Mouse (Mus musculus): Measurements from ENCODE around the gene Gm37240.
A peak's percentile ranks its signal among the peaks of the same experiment; 100 is the strongest.

Gene Gm37240

DNA sequence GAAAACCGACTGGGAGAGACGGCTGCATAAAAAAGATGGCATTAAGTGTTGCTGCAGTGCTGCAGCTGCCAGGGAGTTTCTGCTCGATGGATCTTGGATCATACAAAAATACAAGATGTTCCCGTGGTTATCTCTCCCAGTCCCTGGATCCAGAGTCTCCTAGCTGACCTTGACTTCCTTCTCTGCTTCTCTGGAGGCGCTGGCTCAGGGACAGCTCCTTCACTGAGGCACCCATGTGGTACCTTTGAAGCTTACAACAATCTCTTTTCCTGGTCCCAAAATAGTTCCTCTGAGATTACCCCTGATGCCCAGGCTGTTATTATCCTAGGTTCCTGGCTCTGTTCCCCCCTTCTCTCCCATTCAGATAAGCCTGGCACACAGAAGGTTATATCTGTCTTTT is 672.4 kb downstream of the Gm37240 start:
- DNase-seq: no peak

DNA sequence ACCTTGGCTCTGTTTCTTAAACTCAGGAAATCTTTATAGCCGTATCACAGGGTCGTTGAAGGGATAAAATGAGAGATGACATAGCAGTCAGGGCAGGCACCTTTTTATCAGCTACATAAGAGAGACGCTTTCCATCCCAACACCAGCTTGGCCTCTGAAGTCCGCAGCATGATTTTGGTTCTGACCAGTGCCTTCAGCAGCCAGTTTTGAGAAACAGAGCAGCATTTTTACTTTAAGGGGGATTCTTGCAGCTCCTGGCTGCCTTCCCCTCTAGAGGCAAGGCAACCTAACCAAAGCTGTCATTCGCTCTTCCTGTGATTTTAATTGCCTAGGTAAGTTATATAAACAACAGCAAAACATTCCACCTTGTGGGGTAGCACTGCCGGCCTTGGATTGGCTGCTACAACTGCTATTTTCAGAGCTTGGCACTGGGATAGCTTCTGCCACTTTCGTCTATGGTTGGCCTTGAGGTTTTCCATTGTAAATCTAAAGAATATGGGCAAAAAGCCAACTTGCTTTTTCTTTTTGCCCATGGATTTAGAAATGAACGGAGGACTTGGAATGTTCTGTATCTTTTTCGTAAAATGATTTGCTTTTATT is 674.5 kb downstream of the Gm37240 start:
- DNase-seq: no peak

DNA sequence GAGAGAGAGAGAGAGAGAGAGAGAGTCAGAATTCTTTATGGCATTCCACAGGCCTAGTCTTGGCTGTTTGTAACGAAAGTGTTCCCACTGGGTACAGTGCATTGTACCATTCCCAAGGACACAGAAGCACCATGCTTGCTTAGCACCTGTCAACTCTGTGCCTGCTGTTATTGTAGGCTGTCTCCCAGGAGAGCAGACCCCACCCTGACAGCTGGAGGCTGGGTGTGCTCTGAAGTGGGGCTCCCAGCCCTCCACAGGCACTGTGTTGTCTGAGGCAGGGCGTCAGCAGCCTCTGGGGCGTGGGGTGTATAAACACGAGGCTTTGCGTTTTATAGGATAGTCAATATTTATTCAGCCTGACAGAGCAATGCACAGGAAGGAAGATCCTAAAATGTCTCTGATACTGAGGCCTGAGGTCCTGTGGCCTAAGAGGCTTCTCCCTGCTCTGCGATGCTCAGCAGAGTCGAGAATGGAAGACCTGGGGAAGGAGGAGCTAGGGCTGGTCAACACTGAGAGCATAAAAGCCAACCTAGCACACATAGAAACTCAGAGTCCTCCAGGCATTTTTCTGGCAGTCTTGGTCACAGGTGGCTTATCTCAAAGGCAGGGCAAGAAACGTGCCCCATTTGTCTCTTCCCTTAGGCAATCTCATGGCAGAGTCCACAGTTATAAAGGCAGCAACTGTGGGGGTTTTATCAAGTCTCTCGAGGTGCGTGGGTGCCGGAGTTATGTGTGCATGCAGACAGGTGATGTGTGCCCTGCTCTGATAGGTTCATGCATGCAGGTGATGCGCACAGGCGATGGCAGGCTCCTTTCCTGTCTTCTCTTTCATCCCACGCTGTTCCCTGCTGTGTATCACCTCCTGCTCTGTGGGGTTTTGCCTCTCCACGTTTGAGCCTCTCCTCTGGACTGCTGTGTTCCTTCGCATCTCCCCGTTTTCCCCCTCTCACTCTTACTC is 677.2 kb downstream of the Gm37240 start:
- DNase-seq: no peak

DNA sequence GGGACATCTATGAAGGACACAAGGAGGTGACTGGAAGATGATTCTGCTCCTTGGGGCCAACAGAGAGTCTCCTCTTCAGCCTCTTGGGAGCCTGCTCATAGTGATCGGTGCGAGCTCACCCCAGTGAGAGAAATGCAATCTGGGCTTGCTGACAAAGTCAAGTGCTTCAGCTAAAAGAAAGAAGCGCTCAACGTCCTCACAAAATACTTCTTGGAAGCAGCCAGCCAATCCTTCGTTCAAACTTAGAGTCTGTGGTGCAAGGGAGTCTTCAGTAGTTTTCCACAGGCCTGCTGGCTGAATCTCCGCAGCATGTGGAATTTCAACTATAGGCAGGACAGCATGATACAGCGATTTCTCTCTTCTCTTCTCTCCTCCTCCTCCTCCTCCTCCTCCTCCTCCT is 680.8 kb downstream of the Gm37240 start:
- DNase-seq: no peak

- DNase-seq: no peak
Observed at GRCm38 (mm10) chr3:85205911-85206310, 681.4 kb downstream of the Gm37240 start.

GRCm38 (mm10) chr3:85203659-85204058 is 683.7 kb downstream of the Gm37240 start:
- DNase-seq: no peak

DNA sequence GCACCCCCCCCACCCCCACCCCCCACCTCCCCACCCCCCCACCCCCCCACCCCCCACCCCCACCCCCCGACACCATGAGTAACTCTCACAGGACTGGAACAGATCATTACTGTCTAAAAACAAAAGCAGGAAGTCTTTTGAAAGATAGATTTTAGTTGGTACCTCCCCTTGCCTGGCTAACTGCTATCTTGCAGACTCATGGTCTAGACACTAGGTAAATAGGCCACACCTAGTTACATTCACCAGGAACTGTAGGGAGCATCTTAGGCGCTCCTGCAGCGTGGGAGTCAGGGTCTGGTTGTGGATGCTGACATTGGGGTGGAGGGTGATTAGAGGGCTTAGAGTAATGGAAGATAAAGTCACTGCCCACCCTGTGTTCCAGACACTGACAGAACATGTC is 684.6 kb downstream of the Gm37240 start:
- DNase-seq: no peak

GRCm38 (mm10) chr3:85201785-85202184 is 685.5 kb downstream of the Gm37240 start:
- DNase-seq: no peak

DNA sequence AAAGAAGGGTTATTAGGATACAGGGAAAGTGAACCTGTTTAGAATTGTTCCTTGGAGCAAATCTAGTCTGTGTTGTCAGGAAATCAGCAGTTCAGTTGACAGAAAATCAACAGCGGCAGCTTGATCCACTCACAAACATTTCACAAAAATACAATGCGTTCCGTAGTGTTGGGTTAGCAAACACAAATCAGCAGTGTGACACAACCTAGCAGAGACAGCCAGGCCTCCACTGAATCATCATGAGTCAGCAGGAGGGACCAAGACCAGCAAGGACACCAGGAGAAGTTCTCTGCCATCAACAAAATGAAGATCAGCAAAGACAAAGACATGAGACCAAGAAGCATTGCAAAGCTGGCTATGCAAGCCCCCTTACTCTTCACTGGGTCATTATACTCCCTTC is 688.8 kb downstream of the Gm37240 start:
- DNase-seq: no peak

DNA sequence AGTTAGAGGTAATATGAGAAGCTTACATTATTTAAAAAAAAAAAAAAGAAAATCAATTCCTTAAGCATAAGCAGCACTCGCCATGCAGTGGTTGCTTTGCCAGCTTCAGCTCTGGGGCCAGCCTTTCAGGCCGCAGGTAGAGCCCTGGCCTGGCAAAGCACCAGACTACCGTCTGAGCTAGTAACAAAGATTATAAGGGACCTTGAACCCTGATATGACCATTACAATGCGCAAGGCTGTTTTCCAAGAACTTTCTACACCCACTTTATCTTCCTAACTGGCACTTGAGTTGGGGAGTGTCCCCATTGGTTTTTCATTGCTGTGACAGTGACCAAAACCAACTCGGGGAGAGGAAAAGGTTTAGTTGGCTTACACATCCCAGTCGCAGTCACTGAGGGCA is 690.2 kb downstream of the Gm37240 start:
- no peak for DNase-seq

- DNase-seq: no peak
Observed at GRCm38 (mm10) chr3:85196591-85196990, 690.7 kb downstream of the Gm37240 start.

DNA sequence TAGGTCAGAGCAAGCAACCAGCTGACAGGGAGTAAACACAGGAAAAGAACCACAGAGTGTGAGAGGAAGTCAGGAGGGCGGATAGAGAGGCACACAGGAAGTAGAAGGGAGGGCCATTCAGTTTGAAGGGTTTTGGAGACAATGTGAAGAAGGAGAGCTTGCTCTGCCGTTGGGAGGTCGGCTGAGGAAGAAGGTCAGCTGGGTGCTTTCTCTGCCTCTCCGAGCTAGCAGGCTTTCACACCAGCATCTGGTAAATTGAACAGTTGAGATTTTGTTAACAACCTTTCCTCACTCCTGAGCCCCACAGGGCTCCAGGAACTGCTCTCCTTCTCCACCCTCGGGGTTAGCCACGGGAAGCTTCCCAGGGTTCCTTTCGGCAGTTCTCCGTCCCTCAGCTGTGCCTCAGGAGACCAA is 692.2 kb downstream of the Gm37240 start:
- peak; percentile 34 for DNase-seq

DNA sequence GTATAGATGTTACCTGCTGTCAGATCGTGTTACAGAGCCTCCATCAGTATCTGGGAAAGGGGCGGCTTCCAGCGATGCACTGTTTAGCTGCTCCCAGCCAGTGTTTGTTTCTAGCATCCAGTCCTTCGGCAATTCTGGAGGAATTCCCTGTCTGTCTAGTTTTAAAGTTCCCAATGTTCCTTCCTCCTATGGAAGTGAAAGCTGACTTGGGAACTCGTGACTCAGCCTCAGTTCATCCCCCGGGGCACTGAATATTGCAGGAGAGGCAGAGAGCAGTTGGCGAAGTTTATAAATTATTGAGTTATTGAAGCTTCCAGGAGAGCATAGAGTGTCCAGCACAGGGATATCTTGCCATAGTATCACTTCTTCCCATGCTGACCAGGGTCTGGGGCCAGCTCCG is 697.5 kb downstream of the Gm37240 start:
- no peak for DNase-seq

DNA sequence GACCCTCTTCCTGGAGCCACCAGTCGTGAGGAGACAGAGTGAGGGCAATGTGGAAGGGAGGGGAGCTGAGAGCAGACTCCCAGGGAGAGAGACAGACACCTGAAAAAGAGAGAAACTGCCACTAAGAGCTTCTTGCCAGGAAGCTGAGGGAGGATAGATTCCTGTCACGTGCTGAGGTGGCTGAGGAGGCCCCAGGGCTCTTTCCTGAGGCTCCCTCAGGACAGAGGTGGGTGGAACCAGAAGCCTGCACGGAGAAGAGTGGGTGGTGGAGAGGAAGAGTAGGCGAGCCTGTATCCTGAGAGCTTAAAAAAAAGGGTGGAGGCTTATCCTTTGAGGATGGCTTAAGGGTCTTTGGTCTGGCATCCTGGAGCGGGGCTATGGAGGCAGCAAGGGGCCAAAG is 699.0 kb downstream of the Gm37240 start:
- DNase-seq: no peak

DNA sequence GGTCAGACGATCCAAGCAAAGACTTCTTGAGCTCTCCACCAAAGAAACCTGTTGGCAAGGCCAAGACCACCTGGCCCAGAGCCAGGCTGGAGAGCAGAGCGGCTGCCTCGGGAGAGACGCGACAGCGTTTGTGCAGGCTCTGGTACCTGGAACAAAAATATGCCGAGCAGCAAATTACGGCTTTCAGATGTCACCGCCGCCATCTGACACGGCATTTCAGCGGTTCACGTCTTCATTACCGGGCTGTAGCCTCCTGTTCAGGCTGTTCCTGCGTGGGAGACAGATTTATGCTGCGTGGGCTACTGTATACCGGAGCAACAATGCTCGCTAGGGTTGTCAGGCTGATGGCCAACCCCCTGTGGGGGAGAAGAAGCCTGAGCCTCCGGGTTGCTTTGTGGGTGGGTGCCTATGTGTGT is 700.6 kb downstream of the Gm37240 start:
- DNase-seq: no peak

GRCm38 (mm10) chr3:85185827-85186226 is 701.5 kb downstream of the Gm37240 start:
- DNase-seq: no peak

DNA sequence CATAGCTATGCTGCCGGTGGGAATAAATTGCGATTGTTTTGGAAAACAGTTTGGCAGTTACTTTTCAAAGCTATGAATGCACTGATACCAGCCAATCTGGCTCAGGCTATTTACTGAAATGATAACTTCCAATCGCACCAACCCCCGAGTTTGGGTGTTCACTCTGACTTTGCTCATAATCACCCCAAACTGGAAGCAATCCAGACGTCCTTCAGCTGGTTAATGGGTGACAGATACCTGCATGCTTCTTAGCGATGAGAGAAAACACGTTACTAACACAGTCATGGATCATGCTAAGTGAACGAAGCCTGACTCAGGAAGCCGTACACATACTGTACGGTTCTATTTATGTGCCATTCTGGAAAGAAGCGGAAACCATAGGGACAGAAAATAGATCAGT is 702.4 kb downstream of the Gm37240 start:
- DNase-seq: peak; percentile 16

GRCm38 (mm10) chr3:85184151-85184550 is 703.2 kb downstream of the Gm37240 start:
- DNase-seq: no peak

DNA sequence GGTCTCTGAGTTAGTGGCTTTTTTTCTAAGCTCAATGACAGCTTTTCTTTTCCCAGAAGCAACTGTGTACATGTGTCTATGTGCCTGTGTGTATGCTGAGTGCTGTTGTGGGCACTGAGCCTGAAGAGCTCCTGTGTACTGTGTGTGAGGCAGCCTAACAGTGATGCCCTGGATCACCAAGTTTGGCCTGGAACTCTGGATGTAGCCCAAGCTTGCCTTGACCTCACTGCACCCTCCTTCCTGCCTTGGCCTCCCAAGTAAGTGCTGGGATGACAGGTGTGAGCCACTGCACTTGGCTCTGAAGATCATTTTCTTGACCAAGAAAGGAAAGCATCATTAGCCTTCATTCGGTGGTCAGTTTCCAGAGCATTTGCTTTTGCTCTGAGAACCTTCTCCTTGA is 710.6 kb downstream of the Gm37240 start:
- no peak for DNase-seq

DNA sequence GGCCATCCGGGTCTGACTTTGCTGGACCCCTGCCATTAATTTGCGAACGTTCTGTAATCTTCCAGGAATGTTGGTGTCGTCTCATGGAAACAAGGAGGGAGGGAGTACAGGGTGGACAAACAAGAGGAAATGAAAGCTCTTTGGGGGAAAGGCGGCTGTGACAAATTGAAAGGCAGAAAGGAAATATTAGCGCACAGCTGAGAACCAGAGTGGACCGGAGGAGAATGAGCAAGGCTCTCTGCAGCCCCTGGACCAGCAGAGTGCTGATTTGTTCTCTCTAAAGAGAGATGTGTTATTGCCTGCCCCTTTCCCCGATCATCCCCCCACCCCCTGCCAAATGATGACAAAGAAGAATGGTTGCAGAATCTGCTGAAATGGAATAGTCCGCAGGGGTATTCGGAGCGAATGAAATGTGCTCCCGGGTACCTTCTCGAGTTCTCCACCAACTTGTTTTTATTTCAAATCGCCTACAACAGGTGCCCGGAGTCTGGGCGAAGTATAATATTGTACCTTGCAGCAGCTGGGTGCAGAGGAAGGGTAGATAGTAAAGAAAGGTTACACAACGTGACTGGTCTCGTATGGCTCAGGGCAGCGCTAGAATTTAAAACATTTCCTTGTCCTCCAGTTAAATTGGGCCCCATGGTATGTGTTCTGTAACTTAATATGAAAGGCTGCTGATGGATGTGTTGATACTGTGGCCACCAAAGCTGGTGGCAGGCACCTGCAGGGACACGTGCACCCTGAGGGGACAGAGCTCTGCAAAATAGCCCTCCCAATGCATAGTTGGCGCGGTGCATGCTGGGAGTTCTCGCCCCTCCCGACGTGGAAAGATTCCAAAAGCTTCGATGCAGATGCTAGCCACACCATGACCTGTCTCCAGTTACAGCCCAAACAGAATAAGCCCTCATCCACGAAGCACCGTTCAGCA is 712.5 kb downstream of the Gm37240 start:
- peak; percentile 63 for DNase-seq

- DNase-seq: no peak
Observed at GRCm38 (mm10) chr3:85173441-85174071, 713.8 kb downstream of the Gm37240 start.

- DNase-seq: no peak
Observed at GRCm38 (mm10) chr3:85172532-85172931, 714.8 kb downstream of the Gm37240 start.

DNA sequence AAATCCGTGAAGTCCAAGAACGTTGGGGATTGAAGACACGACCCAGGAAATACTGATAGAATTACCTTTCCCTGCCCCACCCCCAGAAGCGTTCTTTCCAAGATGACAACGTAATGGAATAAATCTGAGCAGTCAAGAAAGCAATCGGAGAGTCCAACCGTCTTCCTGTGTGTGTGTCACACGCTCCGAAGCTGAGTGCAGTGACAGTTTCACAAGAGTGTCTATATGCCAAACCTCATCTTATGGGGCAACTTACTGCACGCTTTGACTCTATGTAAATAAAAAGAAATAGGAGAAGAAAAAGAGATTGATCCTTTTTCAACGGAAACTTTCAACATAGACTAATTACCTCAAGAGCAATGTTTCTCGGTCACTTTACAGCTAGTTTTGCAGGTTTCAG is 715.2 kb downstream of the Gm37240 start:
- no peak for DNase-seq
